Mouse (Mus musculus) mature B cell (primary cell): ENCODE results near the gene Snta1.

Source experiments
- in situ Hi-C: fragments of 300-500 bp; cut with MboI; formaldehyde crosslinking; loops from 2 replicates; pipeline ENCODE4 v1.14.3; 2019

The Snta1 gene

DNA sequence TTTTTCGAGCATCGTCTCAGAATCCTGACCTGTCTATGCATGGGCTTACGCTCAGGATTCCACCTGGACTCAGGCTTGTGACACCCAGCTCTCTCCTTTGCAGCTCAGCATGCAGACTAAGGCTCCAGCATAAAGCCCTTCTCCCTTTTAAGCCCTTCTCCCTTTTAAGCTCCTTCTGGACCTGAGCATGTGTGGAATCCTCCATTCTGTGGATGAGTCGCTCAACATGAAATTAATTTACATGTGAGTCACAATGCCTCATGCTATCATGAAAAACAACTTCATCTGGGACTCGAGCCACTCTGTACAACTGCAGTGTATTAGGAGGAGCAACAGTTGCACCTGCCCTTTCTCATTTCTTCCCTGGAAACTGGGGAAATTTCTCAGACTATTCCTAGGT is 14.3 kb upstream of the Snta1 start:
- in situ Hi-C loops = no loop called here

DNA sequence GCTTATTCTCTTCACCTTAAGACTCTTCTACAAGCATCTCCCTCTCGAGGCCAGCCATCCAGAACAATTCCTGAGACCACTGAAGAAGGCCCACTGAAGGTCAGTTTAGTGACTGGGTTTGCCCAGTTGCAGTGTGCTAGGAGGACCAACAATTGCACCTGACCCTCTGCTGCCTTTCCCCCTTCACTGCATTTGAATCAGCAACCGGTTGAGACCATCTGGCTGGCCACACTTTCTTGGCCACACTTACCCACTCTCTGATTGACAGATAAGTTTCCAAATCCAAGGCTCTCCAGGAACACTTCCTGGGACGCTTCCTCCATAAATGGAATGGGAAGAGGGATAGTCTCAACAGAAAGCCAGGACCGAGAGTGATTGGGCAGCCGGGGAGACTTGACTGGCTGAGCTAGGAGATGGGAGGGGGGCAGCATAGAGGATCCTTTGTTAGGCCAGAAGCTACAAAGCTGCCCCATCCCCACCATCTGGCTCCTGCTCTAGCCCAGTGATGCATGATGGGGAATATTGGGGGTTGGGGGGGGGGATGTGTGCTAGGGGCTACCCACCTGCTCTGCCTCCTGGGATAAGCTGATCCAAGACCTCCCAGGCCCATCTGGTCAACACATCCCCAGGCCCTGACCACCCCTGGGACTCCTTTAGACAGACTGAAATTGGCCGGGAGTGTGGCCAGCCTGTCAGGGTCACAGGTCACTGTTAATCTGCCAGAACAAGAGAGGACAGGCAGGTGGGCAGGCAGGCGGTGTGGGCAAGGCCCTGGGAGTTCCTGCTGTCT is 13.2 kb upstream of the Snta1 start:
- in situ Hi-C loops = no loop called here

DNA sequence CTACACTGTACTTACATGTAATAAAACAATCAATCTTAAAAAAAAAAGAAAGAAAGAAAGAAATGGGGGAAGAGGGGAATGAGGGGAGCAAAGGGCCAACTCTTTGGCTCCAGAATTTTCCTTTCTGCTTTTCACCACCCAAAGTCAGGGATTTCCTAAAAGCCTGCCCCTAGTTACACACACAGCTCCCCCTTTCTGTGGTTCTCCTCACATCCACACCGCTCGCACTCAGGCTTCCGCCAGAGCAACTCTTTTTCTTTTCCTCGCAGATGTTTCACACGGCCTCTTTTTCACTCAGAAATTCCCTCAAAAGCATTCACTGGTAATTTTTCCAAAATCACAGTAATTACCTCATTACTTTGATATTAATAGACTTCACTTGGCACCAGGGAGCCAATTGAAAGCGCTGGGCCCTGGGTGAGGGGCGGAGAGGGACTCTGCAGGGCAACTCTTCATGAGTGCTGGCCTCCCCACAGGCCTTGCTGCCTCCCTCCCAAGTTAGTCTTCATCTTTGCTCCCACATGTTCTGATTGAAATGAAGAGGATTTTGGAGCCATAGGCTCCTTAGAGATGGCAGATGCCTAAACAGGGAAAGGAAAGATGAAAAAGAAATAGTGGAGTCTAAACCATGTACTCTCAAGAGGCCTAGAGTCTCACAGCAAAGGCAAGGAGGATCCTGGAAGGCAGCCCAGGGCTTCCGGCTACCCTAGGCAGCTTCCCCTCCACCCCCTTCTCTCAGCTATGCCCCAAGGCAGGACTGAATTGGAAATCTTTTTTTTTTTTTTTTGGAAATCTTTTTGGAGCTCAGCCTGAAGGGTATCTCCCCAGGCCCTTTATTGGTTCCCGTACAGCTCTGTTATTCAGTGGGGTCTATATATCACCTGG is 12.0 kb upstream of the Snta1 start:
- in situ Hi-C loops = no loop called here

DNA sequence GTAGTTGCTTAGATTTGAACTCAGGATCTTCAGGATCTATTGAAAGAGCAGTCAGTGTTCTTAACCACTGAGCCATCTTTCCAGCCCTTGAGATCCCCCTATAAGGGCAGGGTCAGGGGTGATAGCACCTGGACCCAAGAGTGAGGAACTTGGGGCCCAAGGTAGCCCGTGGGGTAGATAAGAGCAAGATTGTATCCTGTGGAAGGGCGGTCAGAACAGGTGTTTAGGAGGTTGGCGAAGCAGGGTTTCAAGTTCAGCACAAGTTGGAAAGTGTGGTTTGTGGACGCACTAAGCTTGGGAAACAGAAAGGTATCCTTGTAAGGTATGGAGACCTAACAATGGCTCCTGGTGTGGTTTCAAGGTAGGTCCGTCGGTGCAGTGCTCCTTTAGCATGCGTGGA is 10.1 kb upstream of the Snta1 start:
- in situ Hi-C loops = no loop called here

DNA sequence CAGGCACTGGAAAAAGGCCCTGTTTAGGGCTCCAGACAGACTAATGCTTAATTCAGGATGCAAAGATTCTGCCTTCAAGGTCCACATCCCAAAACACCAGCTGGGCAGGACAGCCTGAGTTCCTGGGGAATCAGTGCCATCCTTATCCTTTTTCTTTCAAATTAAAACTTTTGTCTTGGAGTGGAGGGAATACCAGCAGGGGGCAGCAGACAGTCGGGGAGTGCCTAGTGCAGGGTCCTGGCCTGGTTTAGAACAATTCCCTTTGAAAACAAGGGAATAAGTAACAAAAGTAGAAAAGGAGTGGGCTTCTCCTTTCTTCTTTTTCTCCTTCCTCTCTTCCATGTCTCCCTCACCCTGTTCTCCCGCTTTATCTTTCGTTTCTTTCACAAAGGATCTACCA is 9.2 kb upstream of the Snta1 start:
- in situ Hi-C loops = no loop called here

DNA sequence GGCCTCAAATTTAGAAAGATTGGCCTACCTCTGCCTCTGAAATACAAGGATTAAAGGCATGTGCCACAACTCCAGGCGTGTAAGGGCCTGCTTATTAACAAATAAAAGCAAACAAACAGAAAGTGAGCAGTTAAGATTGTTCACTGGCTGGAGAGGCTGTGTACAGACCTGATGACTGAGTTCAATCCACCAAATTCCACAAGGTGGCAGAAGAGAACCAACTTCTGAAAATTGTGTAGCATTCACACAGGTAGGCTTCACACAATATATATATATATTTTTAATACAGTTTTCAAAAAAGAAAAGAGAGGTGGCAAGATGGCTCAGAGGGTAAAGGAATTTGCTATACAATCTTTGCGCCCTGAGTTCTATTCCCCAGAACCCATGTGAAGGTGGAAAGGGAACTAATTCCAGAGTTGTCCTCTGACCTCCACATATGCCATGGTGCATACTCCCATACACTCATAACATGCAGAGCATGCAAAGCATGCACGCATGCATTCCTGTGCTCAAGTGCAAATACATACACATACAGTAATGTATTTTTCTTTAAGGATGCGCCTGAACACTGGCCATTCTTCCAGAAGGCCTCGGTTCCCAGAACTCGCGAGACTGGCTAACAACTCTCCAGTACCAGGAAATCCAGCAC is 4.2 kb upstream of the Snta1 start:
- in situ Hi-C loops = no loop called here

DNA sequence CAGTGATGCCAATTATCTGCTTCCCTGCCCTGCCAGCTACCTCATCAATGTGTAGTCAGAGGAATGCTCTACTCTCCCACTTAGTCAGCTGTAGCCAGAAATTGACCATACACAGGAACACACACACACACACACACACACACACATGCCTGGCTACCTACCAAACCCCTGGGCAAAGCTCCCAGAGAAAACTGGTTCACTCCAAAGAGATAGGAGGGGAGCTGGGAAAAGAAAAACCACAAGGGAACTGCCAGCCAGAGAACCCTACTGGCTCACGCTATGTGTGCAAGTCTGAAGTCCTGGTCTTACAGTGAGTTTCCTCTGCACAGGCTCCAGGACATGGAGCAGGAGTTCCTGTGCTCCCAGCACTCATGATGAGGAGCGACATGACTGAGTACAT is 2.5 kb upstream of the Snta1 start:
- in situ Hi-C loops = no loop called here

DNA sequence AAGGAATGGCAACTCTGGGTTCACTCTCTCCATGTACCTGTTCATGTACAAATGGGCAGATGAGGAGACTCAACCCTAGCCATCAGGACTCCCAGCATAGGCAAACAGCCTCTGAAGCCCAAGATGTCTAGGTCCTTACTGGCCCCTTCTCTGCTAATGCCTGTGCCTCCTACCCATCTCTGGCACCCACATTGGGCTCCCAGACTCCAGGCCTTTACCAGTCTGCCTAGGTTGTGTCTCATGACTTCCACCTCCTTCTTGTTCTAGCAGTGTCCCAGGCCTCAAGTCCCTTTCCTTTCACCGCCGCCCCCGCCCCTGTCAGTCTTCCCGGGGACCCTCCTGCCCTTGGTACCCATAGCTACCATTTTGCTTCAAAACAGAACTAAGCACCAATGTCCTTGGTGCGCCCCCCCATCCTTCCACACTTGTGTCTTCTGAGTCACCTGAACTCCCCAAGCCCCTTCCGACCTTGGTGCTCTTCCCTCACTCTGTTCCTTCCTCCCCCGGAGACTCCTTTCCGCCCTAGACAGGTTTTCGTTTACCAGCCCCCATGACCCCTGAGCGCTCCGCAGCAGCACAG is 746 bp downstream of the Snta1 start:
- in situ Hi-C loops = no loop called here

DNA sequence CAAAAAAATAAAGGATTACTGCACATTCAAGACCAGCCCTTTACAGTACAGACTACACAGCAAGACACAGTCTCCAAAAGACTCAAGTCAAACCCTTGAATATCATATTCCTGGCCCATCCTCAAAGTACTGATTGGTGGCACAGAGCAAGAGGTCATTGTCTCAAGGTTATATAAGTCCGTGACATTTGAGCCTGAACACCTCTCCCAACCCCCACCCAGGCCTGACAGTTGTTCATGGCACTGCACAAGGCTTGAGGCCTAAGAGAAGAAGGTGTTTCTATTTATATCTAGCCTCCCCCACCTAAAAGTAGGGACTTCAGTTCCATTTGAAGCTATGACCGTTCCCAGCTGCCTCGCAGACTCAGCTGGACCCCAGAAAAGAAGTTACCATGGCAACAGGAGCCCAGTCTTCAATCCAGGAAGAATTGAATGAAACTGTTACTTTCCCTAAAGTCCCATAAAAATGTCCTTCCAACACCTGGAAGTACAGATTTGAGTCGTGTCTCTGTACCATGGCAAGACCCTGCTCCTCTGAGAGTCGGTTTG is 2.4 kb downstream of the Snta1 start:
- in situ Hi-C loops = no loop called here

DNA sequence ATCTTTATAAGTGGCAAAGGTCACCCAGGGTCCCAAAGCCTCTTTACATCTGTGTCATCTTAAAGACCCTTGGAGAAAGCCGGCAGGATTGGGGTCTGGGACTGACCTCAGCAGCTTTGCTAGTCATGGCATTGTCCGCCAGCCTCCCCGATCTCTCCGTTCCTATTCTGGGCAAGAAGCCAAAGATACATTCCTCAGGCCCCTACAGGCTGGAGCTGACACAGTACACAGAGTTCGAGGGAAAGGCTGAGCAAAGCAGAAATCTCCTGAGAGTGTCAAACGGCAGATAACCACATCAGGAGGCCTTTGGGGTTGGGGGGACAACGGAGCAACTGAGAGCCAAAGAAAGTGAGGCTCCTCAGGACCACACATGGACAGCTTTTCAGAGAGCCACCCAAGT is 5.1 kb downstream of the Snta1 start:
- in situ Hi-C loops = no loop called here

DNA sequence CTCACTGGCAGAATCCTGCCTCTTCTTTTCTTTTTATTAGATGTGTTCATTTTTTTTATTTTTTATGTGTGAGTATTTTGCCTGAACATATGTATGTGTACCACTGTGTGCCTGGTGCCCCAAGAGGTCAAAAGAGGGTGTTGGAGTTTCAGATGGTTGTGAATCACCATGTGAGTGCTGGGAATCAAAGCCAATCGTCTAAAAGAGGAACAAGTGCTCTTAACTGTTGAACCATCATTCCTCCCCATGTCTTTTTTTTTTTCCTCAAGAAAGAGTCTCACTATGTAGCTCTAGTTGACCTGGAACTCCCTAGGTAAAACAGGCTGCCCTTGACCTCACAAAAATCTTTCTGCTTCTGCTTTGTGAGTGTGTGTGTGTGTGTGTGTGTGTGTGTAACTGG is 5.9 kb downstream of the Snta1 start:
- in situ Hi-C loops = no loop called here

DNA sequence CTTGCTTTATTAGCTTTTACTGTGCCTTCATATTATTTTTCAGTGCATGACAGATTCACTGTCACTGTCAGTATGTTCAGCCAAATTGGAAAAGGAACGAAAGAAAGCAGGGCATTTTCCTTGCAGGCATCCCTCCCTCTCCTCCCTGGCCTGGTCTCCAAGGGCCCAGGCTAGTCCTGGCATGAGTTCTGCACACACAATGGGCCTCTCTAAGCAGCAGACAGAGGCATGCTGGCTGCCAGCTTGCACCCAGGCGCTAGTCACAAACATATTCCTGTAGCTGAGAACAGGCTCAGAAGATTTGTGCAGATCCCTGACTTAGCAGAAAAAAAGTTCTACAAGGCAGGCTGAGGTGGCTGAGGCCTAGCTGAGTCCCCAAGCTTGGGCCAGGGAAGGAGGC is 8.6 kb downstream of the Snta1 start:
- in situ Hi-C loops = no loop called here

DNA sequence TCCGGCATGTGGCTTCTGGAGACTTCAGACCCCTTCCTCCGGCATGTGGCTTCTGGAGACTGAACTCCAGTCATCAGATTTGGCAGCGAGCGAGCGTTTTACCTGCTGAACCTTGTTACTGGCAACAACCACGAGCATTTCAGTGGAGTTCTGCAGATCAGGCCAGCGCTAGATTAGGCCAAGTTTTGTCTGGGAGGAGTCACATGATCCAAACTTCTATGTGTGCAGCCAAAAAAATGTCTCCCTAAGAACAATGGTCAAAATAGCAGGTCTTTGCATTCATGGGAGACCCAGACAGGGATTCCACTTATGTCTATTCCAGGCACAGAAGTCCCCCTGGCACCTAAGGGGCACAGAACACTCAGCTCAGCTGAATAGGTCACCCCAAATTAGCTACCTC is 9.6 kb downstream of the Snta1 start:
- in situ Hi-C loops = no loop called here

DNA sequence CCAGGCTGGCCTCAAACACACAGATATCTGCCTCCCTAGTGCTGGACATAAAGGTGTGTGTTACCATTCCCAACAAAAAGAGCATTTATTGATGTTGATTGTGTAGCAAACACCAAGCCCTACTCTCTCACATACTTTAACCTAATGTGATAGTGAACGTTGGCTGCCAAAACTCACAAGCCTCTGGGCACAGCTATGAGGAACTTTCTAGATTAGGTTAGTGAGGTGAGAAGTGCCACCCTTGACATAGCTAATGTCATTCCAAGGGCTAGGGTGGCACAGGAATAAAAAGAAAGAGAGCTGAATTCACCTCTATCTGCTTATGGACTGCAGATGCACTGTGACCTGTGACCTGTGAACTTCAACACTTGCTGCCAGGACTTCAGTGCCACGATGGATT is 11.4 kb downstream of the Snta1 start:
- in situ Hi-C loops = no loop called here

DNA sequence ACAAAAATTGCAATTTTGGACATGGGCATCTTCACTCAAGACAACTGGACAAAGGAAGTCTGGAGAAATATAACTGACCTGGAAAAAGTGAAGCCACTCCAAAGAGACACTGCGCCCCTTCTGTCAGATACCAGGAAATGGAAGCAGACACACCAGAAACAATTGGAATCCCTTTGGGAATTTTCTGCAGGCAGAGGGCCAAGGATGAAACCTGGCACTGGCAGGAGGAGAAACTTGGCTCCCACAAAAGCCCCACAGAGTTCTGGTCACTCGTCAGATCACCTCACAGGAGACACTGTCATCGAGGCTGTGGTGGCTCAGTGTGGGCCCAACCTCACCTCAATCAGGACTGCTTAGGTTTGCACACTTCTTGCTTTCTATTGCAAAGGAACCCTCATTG is 13.3 kb downstream of the Snta1 start:
- in situ Hi-C loops = no loop called here

DNA sequence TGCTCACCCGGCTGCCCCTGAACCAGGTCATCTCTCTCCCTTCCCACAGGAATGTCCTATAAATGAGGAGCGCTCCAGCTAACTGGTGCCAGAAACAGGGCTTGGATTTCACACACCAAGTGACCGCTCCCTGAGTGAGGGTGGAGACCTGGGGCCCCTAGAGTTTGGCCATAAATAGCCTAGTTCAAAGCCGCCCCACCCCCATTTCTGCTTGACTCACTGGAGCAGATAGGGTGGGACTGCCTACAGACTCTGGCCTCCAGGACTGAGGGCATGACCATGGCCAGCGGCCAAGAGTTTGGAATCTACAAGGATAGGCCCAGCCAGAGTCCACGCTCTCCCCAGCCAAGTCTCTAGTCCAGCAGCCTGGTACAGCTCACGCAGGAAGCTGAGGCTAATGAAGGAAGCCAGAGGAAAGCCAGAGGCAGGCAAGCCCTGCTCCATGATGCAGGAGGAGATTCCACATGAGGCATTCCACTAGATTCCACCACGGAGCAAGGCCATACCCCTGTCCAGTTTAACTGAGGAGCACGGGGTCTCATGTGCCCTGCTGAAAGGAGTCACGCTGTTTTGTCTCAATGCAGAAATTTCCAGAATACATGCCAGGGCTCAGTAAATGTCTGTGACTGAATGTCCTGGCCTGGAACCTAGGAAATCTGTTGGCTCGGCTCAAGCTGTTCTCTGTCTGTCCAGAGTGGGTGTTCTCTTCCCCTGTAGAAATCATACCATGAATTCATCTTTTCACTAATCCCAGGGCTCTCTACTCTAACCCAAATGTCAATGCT is 17.5 kb downstream of the Snta1 start:
- in situ Hi-C loops = no loop called here

DNA sequence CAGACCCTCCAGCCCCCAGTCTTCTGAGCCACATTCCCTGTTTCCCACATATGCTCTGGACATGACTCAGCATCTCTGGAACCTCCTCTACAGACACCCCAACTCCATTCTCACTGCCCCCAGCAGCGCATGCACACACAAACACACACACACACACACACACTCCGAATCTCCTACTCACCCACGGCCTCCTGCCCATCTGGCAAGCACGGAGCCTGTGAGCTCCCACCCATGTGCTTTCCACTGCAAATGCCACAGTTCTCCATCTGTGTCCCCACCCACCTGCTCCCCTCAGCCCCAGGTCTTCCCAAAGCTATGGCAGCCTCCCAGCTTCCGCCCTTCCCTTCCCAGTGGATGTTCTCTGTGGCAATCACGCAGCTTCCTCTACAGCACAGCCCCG is 28.8 kb downstream of the Snta1 start:
- in situ Hi-C loops = no loop called here

DNA sequence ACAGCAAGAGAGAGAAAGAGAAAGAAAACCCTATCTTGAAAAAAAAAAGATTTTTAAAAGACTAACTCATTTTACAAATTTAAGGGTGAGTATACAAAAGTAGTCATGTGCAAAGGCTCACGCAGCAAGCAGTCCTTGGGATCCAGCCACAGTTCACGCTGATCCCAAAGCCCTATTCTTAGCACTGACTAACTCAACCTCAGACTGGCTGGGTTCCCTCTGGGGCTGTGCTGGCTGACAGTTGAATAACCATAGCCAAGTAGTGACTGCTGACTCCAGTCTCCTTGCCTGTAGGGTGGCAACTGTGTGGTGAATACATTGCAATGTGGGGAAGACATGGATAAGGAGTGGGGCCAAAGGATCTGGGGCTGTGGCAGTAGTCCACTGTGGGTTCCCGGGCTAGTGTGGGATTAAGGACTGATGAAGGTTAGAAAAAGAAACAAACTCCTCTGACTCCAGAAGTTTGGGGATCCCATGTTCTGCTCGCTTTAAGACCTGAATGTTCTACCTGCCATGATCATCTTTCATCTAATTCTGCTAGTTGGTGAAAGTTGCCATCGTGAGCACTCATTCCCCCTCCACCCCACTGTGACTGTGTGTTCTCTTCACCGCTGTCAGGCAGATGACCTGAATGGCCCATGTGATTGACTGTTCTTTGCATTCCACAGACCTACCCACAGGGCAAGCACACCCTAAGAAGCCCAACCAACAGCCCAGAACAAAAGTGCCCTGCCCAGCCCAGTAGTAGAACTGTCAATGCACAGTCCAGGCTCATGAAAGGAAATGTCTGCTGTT is 32.9 kb downstream of the Snta1 start:
- in situ Hi-C loops = no loop called here

DNA sequence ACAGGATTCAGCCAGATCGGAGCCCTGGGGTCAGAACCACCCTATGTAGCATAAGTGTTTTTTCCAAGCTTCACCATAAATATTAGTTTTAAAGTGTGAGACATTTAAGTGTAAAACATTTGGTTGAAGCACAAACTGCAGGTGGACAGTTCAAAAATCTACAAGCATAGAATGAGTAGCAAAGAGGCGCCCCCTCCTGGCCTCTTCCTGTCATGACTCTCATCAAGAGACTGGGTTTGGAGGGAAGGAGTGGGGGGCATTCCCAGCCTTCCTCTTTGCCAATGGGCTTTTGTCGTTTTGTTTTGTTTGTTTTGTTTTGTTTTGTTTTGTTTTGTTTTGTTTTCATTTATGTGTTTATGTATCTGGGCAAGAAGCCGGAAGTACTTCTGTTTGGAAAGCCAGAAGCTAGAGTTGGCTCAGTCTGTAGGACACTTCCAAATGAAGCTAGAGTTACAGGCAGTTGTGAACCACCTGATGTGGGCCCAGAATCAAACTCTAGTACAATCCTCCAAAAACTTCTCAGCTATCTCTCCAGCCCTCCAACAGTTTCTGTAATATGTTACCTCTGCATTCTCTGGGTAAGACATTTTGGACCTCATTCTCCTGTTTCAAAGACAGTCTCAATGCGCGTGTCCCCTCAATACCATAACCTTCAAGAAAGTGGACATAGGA is 33.8 kb downstream of the Snta1 start:
- in situ Hi-C loops = no loop called here
